Mouse (Mus musculus) ES-E14 (cell line): ENCODE results near the gene Dap.

Source experiments
- CHD2 ChIP-seq: IDR thresholded peaks from 2 replicates; pipeline ENCODE4 v1.6.1; 2014; ENCODE audit warnings: mild to moderate bottlenecking, low read depth, low read length, inconsistent platforms
- HCFC1 ChIP-seq: IDR thresholded peaks from 2 replicates; pipeline ENCODE4 v1.6.1; 2012; ENCODE audit warnings: low read length, inconsistent platforms, borderline replicate concordance; ENCODE audit not compliant: insufficient read depth
- ZC3H11A ChIP-seq: IDR thresholded peaks from 2 replicates; pipeline ENCODE4 v1.6.1; 2012; ENCODE audit warnings: low read depth, mild to moderate bottlenecking, inconsistent platforms, low read length, borderline replicate concordance
- ZNF384 ChIP-seq: IDR thresholded peaks from 2 replicates; pipeline ENCODE4 v1.6.1; 2012; ENCODE audit warnings: low read depth, low read length, inconsistent platforms

GRCm38 (mm10) chr15:31265404-31265803 lies 41.3 kb downstream of the Dap start:
- no peak for TF ChIP-seq HCFC1
- TF ChIP-seq ZC3H11A = no peak
- no peak for TF ChIP-seq CHD2
- TF ChIP-seq ZNF384 = no peak
